Mouse (Mus musculus) heart, postnatal 25 days (tissue): Measurements from ENCODE around the gene Iqschfp. TPM values are rescaled to one million over a fixed set of nuclear protein-coding genes. Genes with fewer than 3 reads are reported as not detected.

Experiments used
- DNase-seq: peaks from one replicate; pipeline ENCODE4 v3.0.0; 2022; ENCODE audit warnings: low spot score
- intact Hi-C: fragments of 180-260 bp; cut with DNase I; formaldehyde crosslinking; loops from one replicate; pipeline ENCODE4 v1.15.1; 2025
- total RNA-seq, 2 experiments: library from RNA; stranded (reverse); gene quantifications; 2 replicates each; pipeline ENCODE4 v1.2.3; 2021

Gene Iqschfp
- total RNA-seq, 2 experiments from 2014 or later: 0.28 TPM; not detected in 1

GRCm38 (mm10) chr3:68296752-68297151 lies 404.7 kb downstream of the Iqschfp start:
- intact Hi-C loops: no loop called here
- no peak for DNase-seq

- intact Hi-C loops: no loop called here
- no peak for DNase-seq
Observed at GRCm38 (mm10) chr3:68305647-68306046, 413.6 kb downstream of the Iqschfp start.

- intact Hi-C loops: no loop called here
- no peak for DNase-seq
Observed at GRCm38 (mm10) chr3:68306726-68307125, 414.7 kb downstream of the Iqschfp start.

GRCm38 (mm10) chr3:68325575-68325974 lies 433.5 kb downstream of the Iqschfp start:
- DNase-seq: no peak
- intact Hi-C loops: no loop called here

- intact Hi-C loops: no loop called here
- no peak for DNase-seq
Observed at GRCm38 (mm10) chr3:68332515-68332914, 440.5 kb downstream of the Iqschfp start.

GRCm38 (mm10) chr3:68335501-68335900 lies 443.5 kb downstream of the Iqschfp start:
- intact Hi-C loops: no loop called here
- no peak for DNase-seq

GRCm38 (mm10) chr3:68350624-68351023 lies 458.6 kb downstream of the Iqschfp start:
- intact Hi-C loops: no loop called here
- DNase-seq: no peak

GRCm38 (mm10) chr3:68351461-68351860 lies 459.4 kb downstream of the Iqschfp start:
- no peak for DNase-seq
- intact Hi-C loops: no loop called here

- intact Hi-C loops: no loop called here
- no peak for DNase-seq
Observed at GRCm38 (mm10) chr3:68352961-68353360, 460.9 kb downstream of the Iqschfp start.

GRCm38 (mm10) chr3:68353492-68353891 lies 461.5 kb downstream of the Iqschfp start:
- no peak for DNase-seq
- intact Hi-C loops: no loop called here

- intact Hi-C loops: no loop called here
- no peak for DNase-seq
Observed at GRCm38 (mm10) chr3:68356516-68356915, 464.5 kb downstream of the Iqschfp start.

GRCm38 (mm10) chr3:68368029-68368428 lies 476.0 kb downstream of the Iqschfp start:
- no peak for DNase-seq
- intact Hi-C loops: no loop called here

- DNase-seq: no peak
- intact Hi-C loops: no loop called here
Observed at GRCm38 (mm10) chr3:68372925-68373324, 480.9 kb downstream of the Iqschfp start.

GRCm38 (mm10) chr3:68375100-68375508 lies 483.1 kb downstream of the Iqschfp start:
- intact Hi-C loops: no loop called here
- no peak for DNase-seq

- intact Hi-C loops: no loop called here
- no peak for DNase-seq
Observed at GRCm38 (mm10) chr3:68377452-68378198, 485.6 kb downstream of the Iqschfp start.

- no peak for DNase-seq
- intact Hi-C loops: no loop called here
Observed at GRCm38 (mm10) chr3:68378799-68379198, 486.8 kb downstream of the Iqschfp start.

- no peak for DNase-seq
- intact Hi-C loops: no loop called here
Observed at GRCm38 (mm10) chr3:68379242-68379641, 487.2 kb downstream of the Iqschfp start.

- intact Hi-C loops: no loop called here
Observed at GRCm38 (mm10) chr3:68383672-68384071, 491.6 kb downstream of the Iqschfp start.

GRCm38 (mm10) chr3:68385544-68385943 lies 493.5 kb downstream of the Iqschfp start:
- intact Hi-C loops: no loop called here
- no peak for DNase-seq

More at GRCm38 (mm10) chr3:68383672-68384071, 491.6 kb downstream of the Iqschfp start:
- DNase-seq: no peak

GRCm38 (mm10) chr3:68388023-68388422 lies 496.0 kb downstream of the Iqschfp start:
- no peak for DNase-seq
- intact Hi-C loops: no loop called here

- DNase-seq: no peak
- intact Hi-C loops: no loop called here
Observed at GRCm38 (mm10) chr3:68393578-68393977, 501.5 kb downstream of the Iqschfp start.

GRCm38 (mm10) chr3:68398691-68399090 lies 506.7 kb downstream of the Iqschfp start:
- intact Hi-C loops: no loop called here
- no peak for DNase-seq
